Mouse (Mus musculus) stomach, embryonic 15.5 days (tissue): Measurements from ENCODE around the gene Bhlha9. TPM values are rescaled to one million over a fixed set of nuclear protein-coding genes. Genes with fewer than 3 reads are reported as not detected.

ENCODE experiments used
- ATAC-seq: fragments of 200-750 bp; cut with Nextera tagmentation; 2 replicates; pipeline ENCODE4 v1.8.0; 2017; ENCODE audit warnings: low read depth, moderate number of reproducible peaks, moderate TSS enrichment; ENCODE audit not compliant: insufficient read depth, low FRiP score
- H3K27ac ChIP-seq: fragments of 300-500 bp; sonication (generic); 2 replicates; pipeline ENCODE4 v1.5.1; 2015; ENCODE audit warnings: mild to moderate bottlenecking, inconsistent platforms
- H3K27me3 ChIP-seq: fragments of 300-500 bp; sonication (generic); replicated peaks from 2 replicates; pipeline ENCODE4 v1.6.1; 2015; ENCODE audit warnings: inconsistent platforms
- H3K36me3 ChIP-seq: fragments of 300-500 bp; sonication (generic); 2 replicates; pipeline ENCODE4 v1.6.1; 2015; ENCODE audit warnings: inconsistent platforms
- H3K4me1 ChIP-seq: fragments of 300-500 bp; sonication (generic); 2 replicates; pipeline ENCODE4 v1.6.1; 2015; ENCODE audit warnings: inconsistent platforms
- H3K4me2 ChIP-seq: fragments of 300-500 bp; sonication (generic); 2 replicates; pipeline ENCODE4 v1.6.1; 2015; ENCODE audit warnings: mild to moderate bottlenecking, inconsistent platforms
- H3K4me3 ChIP-seq: fragments of 300-500 bp; sonication (generic); replicated peaks from 2 replicates; pipeline ENCODE4 v1.5.1; 2015; ENCODE audit warnings: inconsistent platforms
- H3K9ac ChIP-seq: fragments of 300-500 bp; sonication (generic); 2 replicates; pipeline ENCODE4 v1.6.1; 2015; ENCODE audit warnings: inconsistent platforms
- H3K9me3 ChIP-seq: fragments of 300-500 bp; sonication (generic); 2 replicates; pipeline ENCODE4 v1.6.1; 2016; ENCODE audit warnings: inconsistent platforms
- WGBS: fragments of 180-500 bp; shearing (Covaris S2); methylation state at CpG from one replicate; pipeline ENCODE4 v1.1.7; 2015; 5-methylcytosine and 5-hydroxymethylcytosine counted together
- polyA plus RNA-seq: library from polyadenylated mRNA; unstranded; fragments of >200 nt; fragmentation: Nextera tagmentation; extraction: Ambion mirVana; gene quantifications from 2 replicates; pipeline ENCODE4 v1.2.1, GENCODE M21; 2015

Gene Bhlha9
- polyA plus RNA-seq, 1 experiment from 2014 or later = 0.28 TPM

DNA sequence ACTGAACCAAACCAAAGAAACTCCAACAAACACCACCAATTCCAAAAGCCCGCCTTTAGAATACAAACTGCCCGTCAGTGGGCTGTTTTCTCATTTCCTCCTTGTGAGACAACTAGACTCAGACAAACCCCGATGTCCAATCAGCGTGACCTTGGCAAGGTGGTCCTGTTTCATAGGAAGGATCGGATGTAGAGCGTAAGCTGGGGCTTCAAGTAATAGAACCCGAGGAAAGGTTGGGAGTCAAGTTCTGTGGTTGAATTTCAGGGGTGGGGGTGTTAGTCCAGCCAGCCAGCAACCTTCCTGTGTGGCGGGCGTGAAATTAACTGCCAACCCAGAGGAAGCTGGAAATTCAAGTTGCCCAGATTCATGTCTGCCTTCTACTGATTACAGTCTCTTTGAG lies 27.2 kb upstream of the Bhlha9 start:
- no peak overlapping the region for H3K9ac ChIP-seq
- ATAC-seq = no peak
- H3K4me1 ChIP-seq = peaks cover 8% of the 10 kb centered on the region; the same call in 1 of the 2 replicates
- no peak overlapping the region for H3K27ac ChIP-seq
- H3K4me2 ChIP-seq = no peak overlapping the region
- no peaks in the 10 kb centered on the region for H3K36me3 ChIP-seq
- WGBS = 79% methylated on average over 9 of the region's 9 CpGs
- H3K27me3 ChIP-seq = 0 out of 2 replicates have a peak, but pooled peaks cover 12% of the 10 kb centered on the region
- H3K4me3 ChIP-seq = no peak overlapping the region
- H3K9me3 ChIP-seq = no peaks in the 10 kb centered on the region

DNA sequence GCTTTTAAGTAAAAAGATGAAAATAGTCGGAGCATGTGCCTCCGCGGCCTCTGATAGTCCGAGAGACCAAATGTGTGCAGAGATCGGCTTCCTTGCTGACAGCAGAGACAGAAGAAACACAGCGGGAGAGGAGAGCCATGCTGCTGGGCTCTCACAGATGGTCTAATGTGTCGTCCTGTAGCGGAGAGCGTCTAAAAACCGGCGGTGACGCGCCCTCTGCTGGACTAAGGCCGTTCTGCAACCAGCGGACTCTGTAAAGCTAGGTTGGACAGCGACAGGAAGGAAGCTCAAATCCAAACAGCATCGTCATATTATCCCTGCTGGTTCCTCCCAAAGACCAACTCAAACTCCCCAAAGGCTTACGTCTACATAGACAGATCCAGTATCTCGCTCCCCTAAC lies 26.3 kb upstream of the Bhlha9 start:
- H3K27me3 ChIP-seq = 0 out of 2 replicates have a peak, but pooled peaks cover 12% of the 10 kb centered on the region
- peak overlapping the region; percentile 67 for H3K4me2 ChIP-seq
- 0 out of 2 replicates have a peak overlapping the region, but pooled peaks have one; percentile 32 for H3K9ac ChIP-seq
- H3K9me3 ChIP-seq = no peaks in the 10 kb centered on the region
- H3K27ac ChIP-seq = no peak overlapping the region
- peak; percentile 59; the same call in 1 of the 2 replicates for ATAC-seq
- WGBS = under 1% methylated on average over 19 of the region's 19 CpGs
- no peaks in the 10 kb centered on the region for H3K36me3 ChIP-seq
- H3K4me1 ChIP-seq = peaks cover 8% of the 10 kb centered on the region; the same call in 1 of the 2 replicates
- H3K4me3 ChIP-seq = peak overlapping the region; percentile 19

DNA sequence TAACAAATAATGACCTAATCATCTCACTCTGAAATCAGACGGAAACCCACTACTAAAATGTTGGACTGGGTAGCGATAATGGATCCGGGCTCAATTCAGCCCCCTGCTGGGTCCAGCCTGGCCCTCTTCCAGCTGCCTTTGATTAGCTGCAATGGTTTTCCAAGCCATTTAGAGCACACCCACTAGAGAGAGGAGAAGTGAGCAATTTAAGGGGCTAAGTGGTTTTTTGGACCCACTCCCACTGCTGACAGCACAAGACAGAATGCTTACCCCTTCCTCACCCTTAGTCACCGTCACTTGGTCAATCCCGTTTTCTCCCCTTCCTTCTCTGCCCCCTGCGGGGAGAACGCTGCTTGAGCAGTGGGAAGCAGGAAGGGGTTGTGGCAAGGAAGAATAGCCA lies 25.2 kb upstream of the Bhlha9 start:
- no peak overlapping the region for H3K9ac ChIP-seq
- H3K4me2 ChIP-seq = peak overlapping the region; percentile 40
- H3K36me3 ChIP-seq = no peaks in the 10 kb centered on the region
- H3K9me3 ChIP-seq = no peaks in the 10 kb centered on the region
- 0 out of 2 replicates have a peak, but pooled peaks cover 12% of the 10 kb centered on the region for H3K27me3 ChIP-seq
- peaks cover 8% of the 10 kb centered on the region; the same call in 1 of the 2 replicates for H3K4me1 ChIP-seq
- no peak overlapping the region for H3K4me3 ChIP-seq
- WGBS = 9% methylated on average over 7 of the region's 7 CpGs
- ATAC-seq = peak; percentile 41; the same call in 1 of the 2 replicates
- H3K27ac ChIP-seq = no peak overlapping the region; the same call in 1 of the 2 replicates

DNA sequence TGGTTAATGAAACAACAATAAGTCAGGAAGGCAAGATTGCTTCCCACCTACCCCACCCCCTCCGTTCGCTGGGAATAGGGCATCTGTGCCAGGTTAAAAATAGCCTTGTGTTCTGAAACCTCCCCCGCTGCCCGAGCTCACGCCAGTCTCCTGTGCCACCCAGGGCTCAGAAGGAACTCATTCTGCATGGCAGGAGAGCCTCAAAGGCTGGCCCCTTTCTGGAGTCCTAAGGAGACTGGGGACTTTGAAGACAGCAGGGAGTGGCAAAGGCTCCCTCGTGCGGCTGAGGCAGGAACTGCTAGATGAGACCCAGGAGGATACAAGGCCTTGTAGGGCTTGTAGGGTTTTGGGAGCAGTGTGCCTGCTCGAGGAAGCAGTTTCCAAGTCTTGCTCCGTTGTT lies 24.8 kb upstream of the Bhlha9 start:
- ATAC-seq = peak; percentile 48; the same call in 1 of the 2 replicates

DNA sequence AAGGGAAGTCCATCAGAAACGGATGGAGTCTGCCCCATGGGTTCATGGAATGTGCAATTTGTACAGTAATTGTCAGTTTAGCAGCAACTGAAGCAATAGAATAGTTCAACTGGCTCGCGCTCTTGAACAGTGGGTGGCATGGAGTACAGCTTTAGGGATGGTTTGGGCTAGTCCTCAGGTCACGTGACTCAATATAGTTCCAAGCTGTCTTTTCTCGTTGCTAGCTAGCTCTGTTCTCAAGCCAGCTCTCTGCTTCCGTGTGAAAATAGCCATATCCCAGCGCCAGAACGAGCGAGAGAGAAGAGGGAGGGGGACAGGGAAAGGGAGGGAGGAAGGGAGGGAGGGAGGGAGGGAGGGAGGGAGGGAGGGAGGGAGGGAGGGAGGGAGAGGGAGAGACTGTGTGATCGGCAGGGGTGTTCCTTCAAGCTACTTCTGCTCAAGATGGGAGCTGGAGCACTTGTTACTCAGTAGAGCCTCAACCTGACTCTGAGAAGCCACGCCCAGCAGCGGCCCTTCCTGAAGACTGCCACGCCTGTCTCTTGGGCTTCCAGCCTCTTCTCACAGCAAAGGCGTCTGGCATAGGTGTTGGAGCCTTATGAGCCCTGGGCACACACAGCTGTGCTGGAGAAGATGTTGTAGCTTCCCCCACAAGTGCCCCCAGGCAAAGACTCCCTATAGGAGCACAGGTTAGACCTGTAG lies 21.3 kb upstream of the Bhlha9 start:
- H3K4me2 ChIP-seq = no peak overlapping the region
- no peak overlapping the region for H3K4me3 ChIP-seq
- ATAC-seq = no peak
- H3K36me3 ChIP-seq = no peaks in the 10 kb centered on the region
- no peak overlapping the region for H3K9ac ChIP-seq
- 56% methylated on average over 11 of the region's 14 CpGs for WGBS
- no peak overlapping the region for H3K27ac ChIP-seq
- H3K27me3 ChIP-seq = 0 out of 2 replicates have a peak, but pooled peaks cover 6% of the 10 kb centered on the region
- H3K4me1 ChIP-seq = peaks cover 8% of the 10 kb centered on the region; the same call in 1 of the 2 replicates
- H3K9me3 ChIP-seq = no peaks in the 10 kb centered on the region

More for the DNA sequence above, 24.8 kb upstream of the Bhlha9 start:
- Histone ChIP-seq H3K36me3 (no peaks in the 10 kb centered on the region), H3K9ac (no peak overlapping the region), H3K9me3 (no peaks in the 10 kb centered on the region), H3K4me2 (peak overlapping the region; percentile 40), H3K4me3 (no peak overlapping the region), H3K27ac (no peak overlapping the region; the same call in 1 of the 2 replicates), H3K4me1 (peaks cover 8% of the 10 kb centered on the region; the same call in 1 of the 2 replicates), H3K27me3 (0 out of 2 replicates have a peak, but pooled peaks cover 12% of the 10 kb centered on the region)
- 8% methylated on average over 9 of the region's 9 CpGs for WGBS

DNA sequence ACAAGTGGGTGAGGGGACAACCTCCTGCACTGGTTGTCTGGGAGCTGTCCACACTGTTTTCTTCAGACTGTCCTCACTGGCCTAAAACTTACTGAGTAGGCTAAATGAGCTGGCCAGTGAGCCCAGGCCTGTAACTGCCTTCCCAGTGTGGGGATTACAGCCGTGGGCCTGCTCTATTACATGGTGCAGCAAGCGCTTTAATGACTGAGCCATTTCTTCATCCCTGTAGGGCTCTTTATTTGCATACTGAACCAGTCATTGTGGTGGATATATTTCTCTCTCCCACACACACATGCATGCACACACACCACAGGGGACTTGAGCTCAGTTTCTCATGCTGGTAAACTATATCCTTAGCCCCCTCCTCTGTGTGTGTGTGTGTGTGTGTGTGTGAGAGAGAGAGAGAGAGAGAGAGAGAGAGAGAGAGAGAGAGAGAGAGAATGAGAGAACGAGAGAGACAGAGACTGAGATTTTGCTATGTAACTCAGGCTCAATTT lies 19.4 kb upstream of the Bhlha9 start:
- Histone ChIP-seq H3K27ac (no peak overlapping the region), H3K4me1 (no peaks in the 10 kb centered on the region), H3K27me3 (no peaks in the 10 kb centered on the region), H3K4me2 (no peak overlapping the region), H3K4me3 (no peak overlapping the region), H3K9ac (no peak overlapping the region), H3K36me3 (no peaks in the 10 kb centered on the region), H3K9me3 (no peaks in the 10 kb centered on the region)
- 54% methylated on average over 3 of the region's 3 CpGs for WGBS
- no peak for ATAC-seq

DNA sequence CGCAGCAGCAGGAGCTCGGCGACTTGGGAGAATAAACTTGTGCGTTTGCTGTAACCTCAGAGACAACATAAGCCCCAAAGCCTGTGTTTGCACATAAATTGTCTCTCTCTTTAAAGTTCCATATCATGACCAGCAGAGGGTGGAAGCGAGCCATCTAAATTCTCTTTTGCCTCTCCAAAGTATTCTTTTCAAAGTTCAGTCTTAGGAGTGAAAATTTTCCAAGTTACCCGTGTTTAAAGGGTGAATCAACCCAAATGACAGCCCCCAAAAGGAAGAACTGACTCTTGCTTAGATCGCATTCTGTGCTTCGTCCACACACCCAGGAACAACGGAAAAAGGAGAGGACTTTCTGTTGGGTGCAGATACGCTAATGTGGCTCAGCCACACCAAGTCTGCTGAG lies 17.2 kb upstream of the Bhlha9 start:
- Histone ChIP-seq H3K27ac (no peak overlapping the region), H3K9ac (no peak overlapping the region), H3K36me3 (no peaks in the 10 kb centered on the region), H3K4me3 (peak overlapping the region; percentile 19; the same call in 1 of the 2 replicates), H3K9me3 (no peaks in the 10 kb centered on the region), H3K4me2 (peak overlapping the region; percentile 48), H3K27me3 (no peaks in the 10 kb centered on the region), H3K4me1 (no peaks in the 10 kb centered on the region)
- 5% methylated on average over 10 of the region's 10 CpGs for WGBS
- ATAC-seq = no peak

DNA sequence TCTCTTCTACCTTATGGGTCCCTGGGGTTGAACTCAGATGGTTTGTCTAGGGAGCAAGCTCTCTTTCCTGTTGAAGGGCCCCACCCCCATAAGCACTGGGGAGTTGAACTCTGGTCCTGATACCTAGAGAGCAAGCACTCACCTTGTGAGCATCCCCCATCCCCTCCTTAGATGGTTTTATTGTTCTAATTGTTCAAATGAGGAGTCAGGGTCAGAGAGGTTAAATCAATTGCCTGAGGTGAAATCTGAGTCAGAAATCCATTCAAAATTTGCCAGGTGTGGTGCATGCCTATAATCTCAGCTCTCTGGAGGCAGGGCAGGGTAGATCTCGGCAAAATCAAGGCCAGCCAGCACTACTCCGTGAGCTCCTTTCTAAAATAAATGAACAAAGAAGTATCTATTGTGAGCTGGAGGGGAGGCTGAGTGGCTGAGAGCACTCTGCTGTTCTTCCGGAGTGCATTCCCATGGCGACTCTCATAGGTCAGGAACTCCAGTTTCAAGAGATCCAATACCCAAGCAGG lies 14.8 kb upstream of the Bhlha9 start:
- no peaks in the 10 kb centered on the region for H3K9me3 ChIP-seq
- no peak overlapping the region for H3K4me2 ChIP-seq
- H3K4me1 ChIP-seq = no peaks in the 10 kb centered on the region
- H3K36me3 ChIP-seq = no peaks in the 10 kb centered on the region
- H3K9ac ChIP-seq = no peak overlapping the region
- H3K4me3 ChIP-seq = no peak overlapping the region
- WGBS = 43% methylated on average over 4 of the region's 4 CpGs
- no peak overlapping the region for H3K27ac ChIP-seq
- no peaks in the 10 kb centered on the region for H3K27me3 ChIP-seq
- no peak for ATAC-seq

DNA sequence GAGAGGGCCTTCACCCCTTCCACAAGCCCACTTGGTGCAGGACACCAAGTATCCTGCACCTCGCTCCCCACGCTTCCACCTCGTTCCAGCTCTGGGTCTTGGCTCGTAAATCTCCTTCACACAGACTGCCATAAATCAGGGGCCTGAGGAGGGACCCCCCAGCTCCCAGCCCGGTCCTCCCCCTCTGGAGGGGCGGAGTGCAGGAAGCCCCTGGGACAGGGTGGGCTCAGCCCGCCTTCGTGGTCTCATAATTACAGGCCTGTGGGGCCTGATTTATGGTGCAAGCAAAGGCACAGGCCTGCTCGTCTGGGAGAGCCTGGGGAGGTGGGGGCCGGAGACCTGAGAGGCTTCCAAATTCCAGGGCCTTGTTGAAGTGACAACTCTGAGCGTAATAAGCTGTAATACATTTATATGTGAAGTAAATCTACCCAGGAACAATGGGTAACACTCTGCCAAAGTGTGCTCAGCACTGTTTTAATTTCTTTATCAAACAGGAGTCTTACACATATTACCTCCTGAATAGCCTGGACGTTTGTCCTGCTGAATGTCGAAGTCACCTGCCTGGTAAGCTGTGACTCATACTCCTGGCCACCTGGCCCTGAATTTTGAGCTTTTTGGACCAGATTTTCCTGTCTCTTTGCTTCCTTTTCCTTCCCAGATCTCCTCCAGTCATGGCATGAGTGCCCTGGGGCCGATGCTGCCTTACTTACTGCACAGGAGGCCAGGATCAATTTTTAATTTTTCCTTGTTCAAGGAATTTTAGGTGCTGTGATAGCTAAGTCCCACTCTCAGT lies 12.9 kb upstream of the Bhlha9 start:
- ATAC-seq = no peak
- no peak overlapping the region for H3K9ac ChIP-seq
- H3K27me3 ChIP-seq = 0 out of 2 replicates have a peak, but pooled peaks cover 1% of the 10 kb centered on the region
- H3K36me3 ChIP-seq = no peaks in the 10 kb centered on the region
- no peaks in the 10 kb centered on the region for H3K4me1 ChIP-seq
- no peak overlapping the region for H3K4me3 ChIP-seq
- H3K27ac ChIP-seq = no peak overlapping the region
- H3K4me2 ChIP-seq = no peak overlapping the region
- 47% methylated on average over 14 of the region's 14 CpGs for WGBS
- H3K9me3 ChIP-seq = no peaks in the 10 kb centered on the region

DNA sequence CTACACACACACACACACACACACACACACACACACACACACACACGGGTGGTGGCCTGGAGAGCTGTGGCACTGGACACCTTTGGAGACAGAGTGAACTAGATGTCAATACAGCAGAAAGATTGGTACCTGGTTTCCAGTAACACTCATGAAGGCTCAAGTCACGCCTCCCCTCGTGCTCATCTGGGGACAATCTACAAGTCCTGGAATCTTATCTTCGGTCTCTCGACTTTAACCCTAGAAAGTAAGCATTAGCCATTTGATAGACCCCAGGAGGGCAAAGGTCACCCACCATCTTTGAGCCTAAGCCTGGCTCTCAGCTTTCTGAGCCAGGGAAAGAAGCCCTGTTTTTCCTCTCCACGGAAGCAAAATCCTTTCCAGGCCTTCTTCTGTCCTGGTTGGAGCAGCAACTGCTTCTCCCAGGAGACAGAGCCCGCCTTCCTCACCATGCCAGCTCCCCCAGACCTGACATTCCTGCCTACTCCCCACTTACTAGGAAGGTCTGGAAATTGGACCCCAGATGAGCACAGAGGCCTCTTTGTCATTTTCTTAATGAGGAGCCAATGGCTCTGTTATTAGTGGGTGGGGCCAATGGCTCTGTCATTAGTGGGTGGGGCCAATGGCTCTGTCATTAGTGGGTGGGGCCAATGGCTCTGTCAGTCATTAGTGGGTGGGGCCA lies 10.3 kb upstream of the Bhlha9 start:
- peaks cover 16% of the 10 kb centered on the region; the same call in 1 of the 2 replicates for H3K27me3 ChIP-seq
- no peak overlapping the region for H3K4me2 ChIP-seq
- no peak overlapping the region for H3K27ac ChIP-seq
- H3K9ac ChIP-seq = no peak overlapping the region
- no peaks in the 10 kb centered on the region for H3K9me3 ChIP-seq
- 0 out of 2 replicates have a peak, but pooled peaks cover 2% of the 10 kb centered on the region for H3K4me1 ChIP-seq
- WGBS = 53% methylated on average over 7 of the region's 7 CpGs
- H3K36me3 ChIP-seq = no peaks in the 10 kb centered on the region
- H3K4me3 ChIP-seq = no peak overlapping the region
- ATAC-seq = no peak

DNA sequence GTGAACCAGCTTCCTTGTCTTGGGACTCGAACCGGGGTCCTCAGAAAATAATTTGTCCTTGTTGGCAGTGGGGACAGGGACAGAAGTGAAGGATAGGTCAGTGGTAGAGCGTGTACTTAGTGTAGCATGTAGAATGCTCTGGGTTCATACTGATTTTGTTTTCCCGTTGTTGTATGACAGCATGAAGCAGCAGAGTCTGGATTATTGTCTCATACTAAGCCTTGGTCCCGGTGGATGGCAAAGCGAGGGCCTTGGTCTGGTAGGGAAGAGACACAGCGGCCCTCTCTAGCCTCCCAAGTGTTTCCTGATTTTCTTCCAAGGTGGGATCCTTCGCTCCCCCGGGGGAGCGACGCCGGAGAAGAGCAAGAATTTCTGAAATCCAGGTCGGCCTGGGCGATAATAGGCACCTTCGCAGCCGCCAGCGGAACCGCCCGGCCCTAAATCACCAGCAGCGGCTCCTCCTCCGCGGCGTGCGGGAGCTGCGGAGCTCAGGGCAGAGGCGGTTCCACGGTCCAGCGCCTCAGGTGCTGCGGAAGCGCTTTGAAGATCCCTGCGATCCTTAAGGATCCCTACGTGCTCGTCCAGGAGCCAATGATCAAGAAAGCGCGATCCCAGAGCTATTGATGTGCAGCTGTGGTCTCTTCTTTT lies 6.1 kb upstream of the Bhlha9 start:
- Histone ChIP-seq H3K4me2 (peak overlapping the region; percentile 61), H3K27me3 (peaks cover 30% of the 10 kb centered on the region; the same call in 1 of the 2 replicates), H3K9ac (no peak overlapping the region), H3K4me1 (0 out of 2 replicates have a peak, but pooled peaks cover 2% of the 10 kb centered on the region), H3K9me3 (no peaks in the 10 kb centered on the region), H3K4me3 (peak overlapping the region; percentile 32), H3K27ac (no peak overlapping the region), H3K36me3 (no peaks in the 10 kb centered on the region)
- WGBS = 10% methylated on average over 35 of the region's 35 CpGs
- no peak for ATAC-seq
